Mouse (Mus musculus) myocyte (in vitro differentiated cells): ENCODE results near the gene Uroc1. TPM values are rescaled to one million over a fixed set of nuclear protein-coding genes. Genes with fewer than 3 reads are reported as not detected.

ENCODE experiments used
- H3K27me3 ChIP-seq: one replicate; pipeline ENCODE4 v1.6.1; 2011; ENCODE audit not compliant: control insufficient read depth, insufficient read depth, insufficient read length
- H3K36me3 ChIP-seq: one replicate; pipeline ENCODE4 v1.6.1; 2011; ENCODE audit not compliant: control insufficient read depth, insufficient read depth
- H3K4me2 ChIP-seq: one replicate; pipeline ENCODE4 v1.6.1; 2011; ENCODE audit warnings: low read depth, control low read depth
- H3K4me3 ChIP-seq: one replicate; pipeline ENCODE4 v1.5.1; 2011; ENCODE audit warnings: mild to moderate bottlenecking, control low read depth, moderate library complexity
- H3K79me2 ChIP-seq: one replicate; pipeline ENCODE4 v1.6.1; 2011; ENCODE audit not compliant: control insufficient read depth, insufficient read depth
- H3ac ChIP-seq: one replicate; pipeline ENCODE4 v1.6.1; 2011; ENCODE audit not compliant: control insufficient read depth, insufficient read length
- CEBPB ChIP-seq: IDR thresholded peaks from 2 replicates; pipeline ENCODE4 v1.6.1; 2011; ENCODE audit warnings: mild to moderate bottlenecking, moderate library complexity; ENCODE audit not compliant: poor library complexity, insufficient read depth, severe bottlenecking
- E2F4 ChIP-seq: IDR thresholded peaks from one replicate; pipeline ENCODE4 v1.6.1; 2011; ENCODE audit warnings: mild to moderate bottlenecking, control low read depth, moderate library complexity; ENCODE audit not compliant: insufficient read depth
- MAX ChIP-seq: IDR thresholded peaks from one replicate; pipeline ENCODE4 v1.6.1; 2011; ENCODE audit warnings: low read depth, mild to moderate bottlenecking, control low read depth
- MYOD1 ChIP-seq, 3 experiments: IDR thresholded peaks; one replicate each; pipeline ENCODE4 v1.6.1; 2011; ENCODE audit warnings: control low read depth in 2 of 3, low read depth in 2 of 3, mild to moderate bottlenecking in 2 of 3, moderate library complexity in 1 of 3; ENCODE audit not compliant: insufficient read length in 2 of 3, control insufficient read depth in 1 of 3
- MYOG ChIP-seq, 3 experiments: IDR thresholded peaks; one replicate each; pipeline ENCODE4 v1.6.1; 2011; ENCODE audit warnings: control low read depth in 2 of 3, low read depth in 2 of 3, mild to moderate bottlenecking in 2 of 3; ENCODE audit not compliant: insufficient read length in 2 of 3, control insufficient read depth in 1 of 3, insufficient read depth in 1 of 3
- POLR2A ChIP-seq: IDR thresholded peaks from one replicate; pipeline ENCODE4 v1.6.1; 2011; ENCODE audit warnings: low read depth, mild to moderate bottlenecking, control low read depth, moderate library complexity; ENCODE audit not compliant: insufficient read length
- POLR2AphosphoS2 ChIP-seq: IDR thresholded peaks from one replicate; pipeline ENCODE4 v1.6.1; 2011; ENCODE audit warnings: low read depth, control low read depth; ENCODE audit not compliant: insufficient read length
- REST ChIP-seq: IDR thresholded peaks from one replicate; pipeline ENCODE4 v1.6.1; 2011; ENCODE audit warnings: mild to moderate bottlenecking, control low read depth, moderate library complexity; ENCODE audit not compliant: insufficient read depth, insufficient read length
- SRF ChIP-seq: IDR thresholded peaks from one replicate; pipeline ENCODE4 v1.6.1; 2011; ENCODE audit warnings: low read depth; ENCODE audit not compliant: control insufficient read depth, insufficient read length
- TCF12 ChIP-seq: IDR thresholded peaks from one replicate; pipeline ENCODE4 v1.6.1; 2011; ENCODE audit warnings: mild to moderate bottlenecking, control low read depth; ENCODE audit not compliant: poor library complexity, insufficient read depth, severe bottlenecking
- TCF3 ChIP-seq: IDR thresholded peaks from one replicate; pipeline ENCODE4 v1.6.1; 2011; ENCODE audit warnings: low read depth, control low read depth; ENCODE audit not compliant: insufficient read length
- USF1 ChIP-seq: IDR thresholded peaks from one replicate; pipeline ENCODE4 v1.6.1; 2011; ENCODE audit warnings: low read depth, mild to moderate bottlenecking, control low read depth, moderate library complexity
- polyA plus RNA-seq: library from polyadenylated mRNA; unstranded; fragments of >200 nt; fragmentation: generic; extraction: Trizol; gene quantifications from one replicate; pipeline ENCODE4 v1.2.1, GENCODE M21; 2012; ENCODE audit warnings: missing spikeins

Gene Uroc1
- polyA plus RNA-seq, 1 experiment = not detected

DNA sequence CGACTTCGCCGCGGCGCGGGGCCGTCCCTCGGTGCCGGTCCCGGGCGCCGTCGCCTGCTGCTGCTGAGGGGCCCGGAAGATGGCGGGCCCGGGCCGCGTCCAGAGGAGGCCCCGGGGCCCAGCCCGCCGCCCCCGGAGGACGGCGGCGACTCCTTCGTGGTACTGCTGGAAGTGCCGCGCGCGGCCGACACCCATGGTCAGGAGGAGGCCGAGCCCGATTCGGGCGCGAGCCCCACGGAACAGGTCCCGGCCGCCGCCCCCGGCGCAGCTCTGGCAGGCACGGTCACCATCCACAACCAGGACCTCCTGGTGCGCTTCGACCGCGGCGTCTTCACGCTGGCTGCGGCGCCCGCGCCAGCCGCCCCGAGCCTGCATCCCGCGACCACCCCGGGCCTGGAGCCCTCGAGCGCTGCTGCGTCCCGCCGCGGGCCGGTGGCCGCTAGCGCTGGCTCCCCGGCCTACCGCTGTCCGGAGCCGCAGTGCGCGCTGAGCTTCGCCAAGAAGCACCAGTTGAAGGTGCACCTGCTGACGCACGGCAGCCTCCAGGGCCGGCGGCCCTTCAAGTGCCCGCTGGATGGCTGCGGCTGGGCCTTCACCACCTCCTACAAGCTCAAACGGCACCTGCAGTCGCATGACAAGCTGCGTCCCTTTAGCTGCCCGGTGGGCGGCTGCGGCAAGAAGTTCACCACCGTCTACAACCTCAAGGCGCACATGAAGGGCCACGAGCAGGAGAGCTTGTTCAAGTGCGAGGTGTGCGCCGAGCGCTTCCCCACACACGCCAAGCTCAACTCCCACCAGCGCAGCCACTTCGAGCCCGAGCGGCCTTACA, 36.9 kb downstream of the Uroc1 start:
- H3K4me2 ChIP-seq = peak overlapping the region; percentile 85
- peaks cover 22% of the 10 kb centered on the region for H3K79me2 ChIP-seq
- peaks cover 19% of the 10 kb centered on the region for H3K36me3 ChIP-seq
- H3ac ChIP-seq = peak overlapping the region; percentile 86
- H3K27me3 ChIP-seq = no peaks in the 10 kb centered on the region
- peak overlapping the region; percentile 60 for H3K4me3 ChIP-seq
- TF ChIP-seq POLR2A = no peak
- TF ChIP-seq MAX = no peak
- no peak for TF ChIP-seq TCF12
- no peak for TF ChIP-seq SRF
- no peak for TF ChIP-seq USF1
- TF ChIP-seq MYOD1 (IDR thresholded peaks at IDR 0.05; ENCODE audit: control insufficient read depth in 1 of 3, insufficient read length in 2 of 3, low read depth in 2 of 3) = peak in 1 of 3 experiments; percentile 10
- no peak for TF ChIP-seq E2F4
- TF ChIP-seq MYOG (IDR thresholded peaks at IDR 0.05; ENCODE audit: control insufficient read depth in 1 of 3, insufficient read depth in 1 of 3, insufficient read length in 2 of 3, low read depth in 2 of 3) = peak in 1 of 3 experiments; percentile 4
- TF ChIP-seq POLR2AphosphoS2 = no peak
- no peak for TF ChIP-seq CEBPB

GRCm38 (mm10) chr6:90374647-90375046, 41.6 kb downstream of the Uroc1 start:
- Histone ChIP-seq H3ac (no peak overlapping the region), H3K4me3 (no peak overlapping the region), H3K36me3 (peaks cover 50% of the 10 kb centered on the region), H3K4me2 (no peak overlapping the region), H3K79me2 (peaks cover 22% of the 10 kb centered on the region), H3K27me3 (no peaks in the 10 kb centered on the region)
- TF ChIP-seq MAX = no peak
- TF ChIP-seq POLR2AphosphoS2 = no peak

GRCm38 (mm10) chr6:90377708-90378107, 44.6 kb downstream of the Uroc1 start:
- Histone ChIP-seq H3K36me3 (peaks cover 62% of the 10 kb centered on the region), H3K79me2 (no peaks in the 10 kb centered on the region), H3K27me3 (no peaks in the 10 kb centered on the region), H3ac (no peak overlapping the region), H3K4me3 (no peak overlapping the region), H3K4me2 (no peak overlapping the region)
- TF ChIP-seq TCF3 (no peak), USF1 (no peak), MAX (no peak), MYOD1 (IDR thresholded peaks at IDR 0.05; ENCODE audit: control insufficient read depth in 1 of 3, insufficient read length in 2 of 3, low read depth in 2 of 3) (no peak), TCF12 (no peak), CEBPB (no peak), REST (no peak), MYOG (IDR thresholded peaks at IDR 0.05; ENCODE audit: control insufficient read depth in 1 of 3, insufficient read depth in 1 of 3, insufficient read length in 2 of 3, low read depth in 2 of 3) (no peak), E2F4 (no peak), SRF (no peak), POLR2AphosphoS2 (no peak), POLR2A (no peak)

GRCm38 (mm10) chr6:90381465-90381864, 48.4 kb downstream of the Uroc1 start:
- H3K27me3 ChIP-seq = no peaks in the 10 kb centered on the region
- no peak for TF ChIP-seq USF1
- no peak for TF ChIP-seq CEBPB
- no peak for TF ChIP-seq TCF12
- TF ChIP-seq POLR2A = no peak
- TF ChIP-seq MYOD1 (IDR thresholded peaks at IDR 0.05; ENCODE audit: control insufficient read depth in 1 of 3, insufficient read length in 2 of 3, low read depth in 2 of 3) = no peak
- no peak for TF ChIP-seq MAX
- no peak for TF ChIP-seq REST
- TF ChIP-seq SRF = no peak
- TF ChIP-seq MYOG (IDR thresholded peaks at IDR 0.05; ENCODE audit: control insufficient read depth in 1 of 3, insufficient read depth in 1 of 3, insufficient read length in 2 of 3, low read depth in 2 of 3) = no peak
- no peak for TF ChIP-seq POLR2AphosphoS2
- no peak for TF ChIP-seq E2F4
- no peak for TF ChIP-seq TCF3
- H3K4me3 ChIP-seq = no peak overlapping the region
- peaks cover 54% of the 10 kb centered on the region for H3K36me3 ChIP-seq
- H3K79me2 ChIP-seq = no peaks in the 10 kb centered on the region
- H3ac ChIP-seq = no peak overlapping the region
- H3K4me2 ChIP-seq = no peak overlapping the region

- H3ac ChIP-seq = no peak overlapping the region
- no peaks in the 10 kb centered on the region for H3K79me2 ChIP-seq
- TF ChIP-seq CEBPB = no peak
- no peak for TF ChIP-seq MYOD1 (IDR thresholded peaks at IDR 0.05; ENCODE audit: control insufficient read depth in 1 of 3, insufficient read length in 2 of 3, low read depth in 2 of 3)
- TF ChIP-seq POLR2AphosphoS2 = no peak
- no peak for TF ChIP-seq SRF
- TF ChIP-seq POLR2A = no peak
- TF ChIP-seq USF1 = no peak
- no peak for TF ChIP-seq MYOG (IDR thresholded peaks at IDR 0.05; ENCODE audit: control insufficient read depth in 1 of 3, insufficient read depth in 1 of 3, insufficient read length in 2 of 3, low read depth in 2 of 3)
- TF ChIP-seq TCF12 = no peak
- no peak for TF ChIP-seq E2F4
- TF ChIP-seq MAX = no peak
- no peak for TF ChIP-seq TCF3
- no peak for TF ChIP-seq REST
- H3K27me3 ChIP-seq = no peaks in the 10 kb centered on the region
- peaks cover 42% of the 10 kb centered on the region for H3K36me3 ChIP-seq
- H3K4me3 ChIP-seq = no peak overlapping the region
- H3K4me2 ChIP-seq = no peak overlapping the region
Observed at GRCm38 (mm10) chr6:90390629-90391028, 57.5 kb downstream of the Uroc1 start.
